Mouse (Mus musculus) midbrain, embryonic 13.5 days (tissue): ENCODE measurements around the gene Tsnaxip1. TPM values are rescaled to one million over a fixed set of nuclear protein-coding genes. Genes with fewer than 3 reads are reported as not detected.

Experiments used
- ATAC-seq: fragments of 200-750 bp; cut with Nextera tagmentation; 2 replicates; pipeline ENCODE4 v1.8.0; 2017; ENCODE audit warnings: mild to moderate bottlenecking, moderate TSS enrichment, moderate library complexity
- H3K27ac ChIP-seq: fragments of 300-500 bp; sonication (generic); 2 replicates; pipeline ENCODE4 v1.5.1; 2015; ENCODE audit warnings: inconsistent platforms, mild to moderate bottlenecking, moderate library complexity
- H3K27me3 ChIP-seq: fragments of 300-500 bp; sonication (generic); 2 replicates; pipeline ENCODE4 v1.6.1; 2015; ENCODE audit warnings: mild to moderate bottlenecking, inconsistent platforms
- H3K36me3 ChIP-seq: fragments of 300-500 bp; sonication (generic); 2 replicates; pipeline ENCODE4 v1.6.1; 2015; ENCODE audit warnings: mild to moderate bottlenecking, inconsistent platforms
- H3K4me1 ChIP-seq: fragments of 300-500 bp; sonication (generic); replicated peaks from 2 replicates; pipeline ENCODE4 v1.6.1; 2015; ENCODE audit warnings: inconsistent platforms
- H3K4me2 ChIP-seq: fragments of 300-500 bp; sonication (generic); replicated peaks from 2 replicates; pipeline ENCODE4 v1.6.1; 2015; ENCODE audit warnings: moderate library complexity, mild to moderate bottlenecking, inconsistent platforms
- H3K4me3 ChIP-seq: fragments of 300-500 bp; sonication (generic); replicated peaks from 2 replicates; pipeline ENCODE4 v1.5.1; 2015; ENCODE audit warnings: mild to moderate bottlenecking, inconsistent platforms
- H3K9ac ChIP-seq: fragments of 300-500 bp; sonication (generic); replicated peaks from 2 replicates; pipeline ENCODE4 v1.6.1; 2015; ENCODE audit warnings: mild to moderate bottlenecking, inconsistent platforms
- H3K9me3 ChIP-seq: fragments of 300-500 bp; sonication (generic); 2 replicates; pipeline ENCODE4 v1.6.1; 2016; ENCODE audit warnings: mild to moderate bottlenecking, inconsistent platforms
- WGBS: fragments of 180-500 bp; shearing (Covaris S2); methylation state at CpG from one replicate; pipeline ENCODE4 v1.1.7; 2015; 5-methylcytosine and 5-hydroxymethylcytosine counted together
- polyA plus RNA-seq: library from polyadenylated mRNA; unstranded; fragments of >200 nt; fragmentation: Nextera tagmentation; extraction: Ambion mirVana; gene quantifications from 2 replicates; pipeline ENCODE4 v1.2.1, GENCODE M21; 2015

Gene Tsnaxip1
- polyA plus RNA-seq, 1 experiment from 2014 or later = 0.36 TPM

- Histone ChIP-seq H3K27me3 (no peaks in the 10 kb centered on the region), H3K4me2 (no peak overlapping the region), H3K4me3 (no peak overlapping the region), H3K9me3 (no peaks in the 10 kb centered on the region), H3K4me1 (peaks cover 8% of the 10 kb centered on the region), H3K27ac (no peak overlapping the region), H3K9ac (no peak overlapping the region), H3K36me3 (peaks cover 18% of the 10 kb centered on the region)
- WGBS = 92% methylated on average over 6 of the region's 6 CpGs
- no peak for ATAC-seq
Measured at GRCm38 (mm10) chr8:105801153-105801904, 26.2 kb upstream of the Tsnaxip1 start.

DNA sequence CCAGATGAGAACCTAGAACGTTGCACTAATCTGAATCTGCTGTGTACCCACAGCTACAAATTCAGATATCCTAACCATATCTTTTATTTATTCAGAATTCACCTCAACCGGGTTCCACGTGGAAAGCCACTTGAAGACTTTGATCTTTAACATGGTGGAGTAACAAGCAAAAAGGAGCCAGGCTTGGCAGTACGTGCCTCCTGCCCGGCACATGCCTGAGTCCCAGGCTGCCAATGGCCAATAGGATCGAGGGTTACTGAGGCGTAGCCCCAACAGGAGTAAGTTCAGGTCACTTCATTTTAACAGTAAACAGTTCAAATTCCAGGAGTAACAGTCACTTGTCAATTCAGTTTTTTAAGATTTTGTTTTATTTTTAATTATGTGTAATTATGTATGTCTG, 22.7 kb upstream of the Tsnaxip1 start:
- Histone ChIP-seq H3K4me1 (no peaks in the 10 kb centered on the region), H3K4me2 (no peak overlapping the region), H3K27ac (no peak overlapping the region), H3K9me3 (no peaks in the 10 kb centered on the region), H3K36me3 (peaks cover 20% of the 10 kb centered on the region), H3K27me3 (no peaks in the 10 kb centered on the region), H3K9ac (no peak overlapping the region), H3K4me3 (no peak overlapping the region)
- no peak for ATAC-seq
- WGBS = 94% methylated on average over 7 of the region's 7 CpGs

DNA sequence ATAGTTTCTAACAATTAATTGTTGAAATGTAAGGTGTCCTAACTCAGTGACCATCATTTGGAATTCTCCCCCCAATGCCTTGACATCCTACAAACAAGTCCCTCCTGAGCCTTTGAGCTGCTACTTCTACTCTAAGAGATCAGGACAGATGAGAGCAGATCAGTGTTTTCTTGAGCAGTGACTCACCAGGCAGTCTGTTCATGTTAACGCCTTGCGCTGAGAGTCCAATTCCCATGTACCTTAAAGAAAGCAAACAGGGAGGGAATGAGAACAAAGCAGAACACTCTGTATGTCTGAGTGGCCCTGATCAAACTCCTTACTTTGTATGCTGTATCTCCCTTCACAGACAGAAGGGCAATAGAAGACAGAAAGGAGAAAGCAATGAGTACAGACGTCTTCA, 22.2 kb upstream of the Tsnaxip1 start:
- no peak overlapping the region for H3K4me2 ChIP-seq
- H3K4me3 ChIP-seq = no peak overlapping the region
- H3K9ac ChIP-seq = no peak overlapping the region
- no peaks in the 10 kb centered on the region for H3K9me3 ChIP-seq
- 77% methylated on average over 3 of the region's 3 CpGs for WGBS
- H3K4me1 ChIP-seq = peaks cover 2% of the 10 kb centered on the region; the same call in 1 of the 2 replicates
- no peaks in the 10 kb centered on the region for H3K27me3 ChIP-seq
- ATAC-seq = no peak
- H3K36me3 ChIP-seq = peaks cover 22% of the 10 kb centered on the region
- H3K27ac ChIP-seq = no peak overlapping the region

DNA sequence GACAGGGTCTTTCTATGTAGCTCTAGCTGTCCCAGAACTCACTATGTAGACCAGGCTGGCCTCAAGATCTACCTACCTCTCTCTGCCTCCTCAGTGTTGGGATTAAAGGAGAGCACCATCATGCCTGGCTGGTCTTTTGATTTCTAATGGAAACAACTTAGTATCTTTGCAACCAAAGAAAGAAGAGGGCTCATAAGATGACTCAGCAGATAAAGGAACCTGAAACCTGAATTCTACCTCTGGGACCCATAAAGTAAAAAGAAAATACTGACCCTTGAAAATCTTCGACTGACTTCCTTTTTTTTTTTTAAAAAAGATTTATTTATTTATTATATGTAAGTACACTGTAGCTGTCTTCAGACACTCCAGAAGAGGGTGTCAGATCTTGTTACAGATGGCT, 21.6 kb upstream of the Tsnaxip1 start:
- 86% methylated on average over 1 of the region's 1 CpGs for WGBS
- Histone ChIP-seq H3K4me1 (peaks cover 6% of the 10 kb centered on the region; the same call in 1 of the 2 replicates), H3K4me2 (no peak overlapping the region), H3K27me3 (no peaks in the 10 kb centered on the region), H3K4me3 (no peak overlapping the region), H3K27ac (no peak overlapping the region), H3K9me3 (no peaks in the 10 kb centered on the region), H3K9ac (no peak overlapping the region), H3K36me3 (peaks cover 23% of the 10 kb centered on the region)
- ATAC-seq = no peak

DNA sequence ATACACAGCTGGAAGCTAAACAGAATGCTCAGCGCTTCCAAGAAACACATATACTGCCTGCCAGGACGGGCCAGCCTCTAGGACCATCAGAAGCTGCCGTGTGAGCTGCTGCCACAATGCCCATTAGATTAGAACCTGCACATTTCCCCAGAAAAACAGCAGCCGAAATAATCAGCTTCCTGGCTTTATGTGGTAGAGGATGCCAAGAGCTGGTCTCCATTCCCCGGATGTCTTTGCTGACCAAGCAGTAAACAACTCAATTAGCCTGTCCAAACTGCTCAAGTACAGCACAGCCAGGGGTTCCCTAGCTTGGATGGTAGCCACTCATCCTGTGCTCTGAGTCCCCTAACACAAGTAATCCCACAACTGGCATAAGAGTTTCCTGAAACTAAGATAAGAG, 19.8 kb upstream of the Tsnaxip1 start:
- H3K4me3 ChIP-seq = no peak overlapping the region

DNA sequence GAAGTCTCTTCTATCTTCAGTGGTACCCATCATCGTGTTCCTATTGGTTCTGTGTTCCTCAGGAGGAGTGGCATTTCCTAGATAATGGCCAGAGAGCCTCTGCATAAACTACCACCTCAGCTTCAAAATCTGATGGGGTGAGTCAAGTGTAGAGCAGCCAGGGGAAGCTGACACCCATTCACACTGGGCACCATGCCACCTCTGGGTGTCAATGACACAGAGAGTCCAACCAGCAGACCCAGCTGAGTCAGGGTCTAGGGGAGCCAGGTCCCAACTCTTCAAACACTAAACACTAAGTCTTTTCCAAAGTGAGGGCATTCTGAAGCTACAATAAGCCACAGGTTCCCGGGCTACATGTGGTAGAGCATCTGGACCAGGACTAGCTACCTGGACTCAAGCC, 19.1 kb upstream of the Tsnaxip1 start:
- peaks cover 38% of the 10 kb centered on the region for H3K36me3 ChIP-seq
- H3K4me3 ChIP-seq = no peak overlapping the region
- no peaks in the 10 kb centered on the region for H3K27me3 ChIP-seq
- H3K9me3 ChIP-seq = no peaks in the 10 kb centered on the region
- 96% methylated on average over 2 of the region's 2 CpGs for WGBS
- H3K9ac ChIP-seq = no peak overlapping the region
- no peak for ATAC-seq
- H3K4me2 ChIP-seq = no peak overlapping the region
- H3K27ac ChIP-seq = no peak overlapping the region
- H3K4me1 ChIP-seq = peaks cover 11% of the 10 kb centered on the region; the same call in 1 of the 2 replicates

More for the DNA sequence above, 19.8 kb upstream of the Tsnaxip1 start:
- H3K27me3 ChIP-seq = no peaks in the 10 kb centered on the region
- no peaks in the 10 kb centered on the region for H3K9me3 ChIP-seq
- WGBS = 94% methylated on average over 5 of the region's 5 CpGs
- H3K9ac ChIP-seq = no peak overlapping the region
- peaks cover 11% of the 10 kb centered on the region; the same call in 1 of the 2 replicates for H3K4me1 ChIP-seq
- H3K36me3 ChIP-seq = peaks cover 38% of the 10 kb centered on the region
- no peak overlapping the region for H3K4me2 ChIP-seq
- no peak for ATAC-seq
- H3K27ac ChIP-seq = no peak overlapping the region

- H3K36me3 ChIP-seq = peaks cover 25% of the 10 kb centered on the region
Measured at GRCm38 (mm10) chr8:105810245-105810786, 17.2 kb upstream of the Tsnaxip1 start.

GRCm38 (mm10) chr8:105811061-105811460, 16.5 kb upstream of the Tsnaxip1 start:
- WGBS = 85% methylated on average over 10 of the region's 10 CpGs
- no peak overlapping the region for H3K9ac ChIP-seq
- no peaks in the 10 kb centered on the region for H3K27me3 ChIP-seq
- peaks cover 11% of the 10 kb centered on the region; the same call in 1 of the 2 replicates for H3K4me1 ChIP-seq
- no peaks in the 10 kb centered on the region for H3K9me3 ChIP-seq
- H3K36me3 ChIP-seq = peaks cover 27% of the 10 kb centered on the region
- H3K4me2 ChIP-seq = no peak overlapping the region
- no peak overlapping the region; the same call in 1 of the 2 replicates for H3K27ac ChIP-seq
- no peak overlapping the region for H3K4me3 ChIP-seq
- no peak for ATAC-seq

More at GRCm38 (mm10) chr8:105810245-105810786, 17.2 kb upstream of the Tsnaxip1 start:
- Histone ChIP-seq H3K4me2 (no peak overlapping the region), H3K27ac (no peak overlapping the region; the same call in 1 of the 2 replicates), H3K4me1 (peaks cover 11% of the 10 kb centered on the region; the same call in 1 of the 2 replicates), H3K9me3 (no peaks in the 10 kb centered on the region), H3K27me3 (no peaks in the 10 kb centered on the region), H3K9ac (no peak overlapping the region), H3K4me3 (no peak overlapping the region)
- ATAC-seq = no peak
- 91% methylated on average over 6 of the region's 6 CpGs for WGBS

GRCm38 (mm10) chr8:105811543-105811942, 16.0 kb upstream of the Tsnaxip1 start:
- H3K27ac ChIP-seq = no peak overlapping the region
- H3K4me3 ChIP-seq = no peak overlapping the region
- peaks cover 27% of the 10 kb centered on the region for H3K36me3 ChIP-seq
- peaks cover 11% of the 10 kb centered on the region; the same call in 1 of the 2 replicates for H3K4me1 ChIP-seq
- no peaks in the 10 kb centered on the region for H3K27me3 ChIP-seq
- WGBS = 81% methylated on average over 3 of the region's 3 CpGs
- no peak overlapping the region for H3K4me2 ChIP-seq
- H3K9ac ChIP-seq = no peak overlapping the region
- no peak for ATAC-seq
- H3K9me3 ChIP-seq = no peaks in the 10 kb centered on the region

DNA sequence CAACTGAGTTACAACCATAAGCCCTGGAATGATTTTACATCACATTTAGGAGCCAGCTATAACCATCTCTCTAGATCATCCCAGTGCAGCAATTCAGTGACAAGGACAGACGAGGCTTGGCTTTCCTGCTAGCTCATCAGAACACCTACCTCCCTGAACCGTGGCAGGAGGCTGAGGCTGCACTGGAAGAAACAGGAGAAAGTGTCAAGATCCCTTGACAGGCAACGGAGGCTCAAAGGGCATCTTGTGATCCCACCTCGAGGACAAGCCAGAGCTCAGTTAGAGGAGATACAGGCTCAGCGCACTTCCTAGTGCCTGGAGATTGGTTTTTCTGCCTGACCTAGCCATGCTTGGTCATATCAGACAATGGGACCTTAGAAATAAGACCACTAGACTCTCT, 15.0 kb upstream of the Tsnaxip1 start:
- Histone ChIP-seq H3K9me3 (no peaks in the 10 kb centered on the region), H3K9ac (no peak overlapping the region), H3K4me2 (no peak overlapping the region), H3K4me1 (peaks cover 11% of the 10 kb centered on the region; the same call in 1 of the 2 replicates), H3K27ac (no peak overlapping the region), H3K4me3 (no peak overlapping the region), H3K36me3 (peaks cover 26% of the 10 kb centered on the region), H3K27me3 (no peaks in the 10 kb centered on the region)
- no peak for ATAC-seq
- 93% methylated on average over 5 of the region's 5 CpGs for WGBS

- Histone ChIP-seq H3K4me3 (no peak overlapping the region), H3K27ac (no peak overlapping the region), H3K27me3 (no peaks in the 10 kb centered on the region), H3K4me2 (no peak overlapping the region), H3K9ac (no peak overlapping the region), H3K4me1 (peaks cover 11% of the 10 kb centered on the region; the same call in 1 of the 2 replicates), H3K9me3 (no peaks in the 10 kb centered on the region), H3K36me3 (peaks cover 31% of the 10 kb centered on the region)
- over 99% methylated on average over 6 of the region's 6 CpGs for WGBS
- ATAC-seq = no peak
Measured at GRCm38 (mm10) chr8:105813241-105813640, 14.3 kb upstream of the Tsnaxip1 start.

DNA sequence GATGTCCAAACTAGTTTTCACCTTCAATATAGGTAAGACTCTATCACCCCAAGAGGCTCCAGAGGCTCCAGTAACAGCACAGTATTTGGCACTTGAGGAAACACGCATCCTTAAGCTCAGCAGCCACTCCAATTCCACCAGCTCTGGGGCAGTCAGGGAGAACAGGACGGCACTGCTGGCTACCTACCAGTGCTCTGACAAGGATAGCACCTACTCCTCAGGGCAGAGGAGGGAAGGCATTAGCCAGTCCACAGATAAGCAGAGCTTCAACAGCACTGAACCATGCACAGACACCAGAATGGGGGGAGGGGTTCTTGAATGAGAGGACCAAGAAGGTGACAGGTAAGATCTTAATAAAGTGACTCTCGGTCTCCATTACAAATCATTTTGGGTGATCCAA, 7.9 kb upstream of the Tsnaxip1 start:
- Histone ChIP-seq H3K27ac (no peak overlapping the region), H3K4me1 (peaks cover 11% of the 10 kb centered on the region), H3K9ac (no peak overlapping the region), H3K4me3 (no peak overlapping the region), H3K36me3 (peaks cover 64% of the 10 kb centered on the region), H3K4me2 (no peak overlapping the region), H3K9me3 (no peaks in the 10 kb centered on the region), H3K27me3 (no peaks in the 10 kb centered on the region)
- ATAC-seq = no peak
- WGBS = 88% methylated on average over 3 of the region's 3 CpGs
